Mouse (Mus musculus) midbrain, embryonic 13.5 days (tissue): ENCODE measurements around the gene Deup1. TPM values are rescaled to one million over a fixed set of nuclear protein-coding genes. Genes with fewer than 3 reads are reported as not detected.
A peak's percentile ranks its signal among the peaks of the same experiment; 100 is the strongest.

ENCODE experiments used
- ATAC-seq: fragments of 200-750 bp; cut with Nextera tagmentation; 2 replicates; pipeline ENCODE4 v1.8.0; 2017; ENCODE audit warnings: mild to moderate bottlenecking, moderate TSS enrichment, moderate library complexity
- H3K27ac ChIP-seq: fragments of 300-500 bp; sonication (generic); 2 replicates; pipeline ENCODE4 v1.5.1; 2015; ENCODE audit warnings: inconsistent platforms, mild to moderate bottlenecking, moderate library complexity
- H3K27me3 ChIP-seq: fragments of 300-500 bp; sonication (generic); 2 replicates; pipeline ENCODE4 v1.6.1; 2015; ENCODE audit warnings: mild to moderate bottlenecking, inconsistent platforms
- H3K36me3 ChIP-seq: fragments of 300-500 bp; sonication (generic); 2 replicates; pipeline ENCODE4 v1.6.1; 2015; ENCODE audit warnings: mild to moderate bottlenecking, inconsistent platforms
- H3K4me1 ChIP-seq: fragments of 300-500 bp; sonication (generic); replicated peaks from 2 replicates; pipeline ENCODE4 v1.6.1; 2015; ENCODE audit warnings: inconsistent platforms
- H3K4me2 ChIP-seq: fragments of 300-500 bp; sonication (generic); replicated peaks from 2 replicates; pipeline ENCODE4 v1.6.1; 2015; ENCODE audit warnings: moderate library complexity, mild to moderate bottlenecking, inconsistent platforms
- H3K4me3 ChIP-seq: fragments of 300-500 bp; sonication (generic); replicated peaks from 2 replicates; pipeline ENCODE4 v1.5.1; 2015; ENCODE audit warnings: mild to moderate bottlenecking, inconsistent platforms
- H3K9ac ChIP-seq: fragments of 300-500 bp; sonication (generic); replicated peaks from 2 replicates; pipeline ENCODE4 v1.6.1; 2015; ENCODE audit warnings: mild to moderate bottlenecking, inconsistent platforms
- H3K9me3 ChIP-seq: fragments of 300-500 bp; sonication (generic); 2 replicates; pipeline ENCODE4 v1.6.1; 2016; ENCODE audit warnings: mild to moderate bottlenecking, inconsistent platforms
- WGBS: fragments of 180-500 bp; shearing (Covaris S2); methylation state at CpG from one replicate; pipeline ENCODE4 v1.1.7; 2015; 5-methylcytosine and 5-hydroxymethylcytosine counted together
- polyA plus RNA-seq: library from polyadenylated mRNA; unstranded; fragments of >200 nt; fragmentation: Nextera tagmentation; extraction: Ambion mirVana; gene quantifications from 2 replicates; pipeline ENCODE4 v1.2.1, GENCODE M21; 2015

Gene Deup1
- polyA plus RNA-seq, 1 experiment from 2014 or later: 0.96 TPM

- Histone ChIP-seq H3K27me3 (no peaks in the 10 kb centered on the region), H3K36me3 (no peaks in the 10 kb centered on the region), H3K4me3 (no peak overlapping the region), H3K27ac (no peak overlapping the region), H3K9me3 (no peaks in the 10 kb centered on the region), H3K4me1 (peaks cover 8% of the 10 kb centered on the region; the same call in 1 of the 2 replicates), H3K4me2 (no peak overlapping the region), H3K9ac (no peak overlapping the region)
- ATAC-seq: 0 out of 2 replicates have a peak, but pooled peaks have one; percentile 30
- WGBS: 59% methylated on average over 10 of the region's 10 CpGs
These were observed 8.6 kb downstream of the Deup1 start for GRCm38 (mm10) chr9:15619020-15619590.

GRCm38 (mm10) chr9:15617061-15617460 lies 10.7 kb downstream of the Deup1 start:
- H3K9ac ChIP-seq: no peak overlapping the region
- ATAC-seq: no peak
- no peak overlapping the region for H3K27ac ChIP-seq
- H3K4me3 ChIP-seq: no peak overlapping the region
- H3K9me3 ChIP-seq: no peaks in the 10 kb centered on the region
- H3K27me3 ChIP-seq: no peaks in the 10 kb centered on the region
- 30% methylated on average over 7 of the region's 7 CpGs for WGBS
- no peak overlapping the region for H3K4me2 ChIP-seq
- peaks cover 8% of the 10 kb centered on the region; the same call in 1 of the 2 replicates for H3K4me1 ChIP-seq
- no peaks in the 10 kb centered on the region for H3K36me3 ChIP-seq

- H3K27me3 ChIP-seq: no peaks in the 10 kb centered on the region
- WGBS: 77% methylated on average over 6 of the region's 6 CpGs
These were observed 11.3 kb downstream of the Deup1 start for GRCm38 (mm10) chr9:15616471-15616870.

GRCm38 (mm10) chr9:15609280-15609930 lies 18.3 kb downstream of the Deup1 start:
- WGBS: 94% methylated on average over 5 of the region's 5 CpGs
- Histone ChIP-seq H3K27ac (no peak overlapping the region), H3K4me3 (no peak overlapping the region), H3K4me2 (no peak overlapping the region), H3K4me1 (no peaks in the 10 kb centered on the region), H3K36me3 (no peaks in the 10 kb centered on the region), H3K9ac (no peak overlapping the region), H3K27me3 (no peaks in the 10 kb centered on the region), H3K9me3 (0 out of 2 replicates have a peak, but pooled peaks cover 5% of the 10 kb centered on the region)
- ATAC-seq: no peak

More at GRCm38 (mm10) chr9:15616471-15616870, 11.3 kb downstream of the Deup1 start:
- H3K9me3 ChIP-seq: no peaks in the 10 kb centered on the region
- H3K4me1 ChIP-seq: peaks cover 8% of the 10 kb centered on the region; the same call in 1 of the 2 replicates
- no peak overlapping the region for H3K4me2 ChIP-seq
- ATAC-seq: no peak
- no peak overlapping the region for H3K9ac ChIP-seq
- H3K4me3 ChIP-seq: no peak overlapping the region
- no peak overlapping the region for H3K27ac ChIP-seq
- no peaks in the 10 kb centered on the region for H3K36me3 ChIP-seq

- Histone ChIP-seq H3K27me3 (no peaks in the 10 kb centered on the region), H3K9me3 (0 out of 2 replicates have a peak, but pooled peaks cover 5% of the 10 kb centered on the region), H3K4me3 (no peak overlapping the region), H3K36me3 (no peaks in the 10 kb centered on the region), H3K27ac (no peak overlapping the region), H3K4me1 (no peaks in the 10 kb centered on the region), H3K9ac (no peak overlapping the region), H3K4me2 (no peak overlapping the region)
- no peak for ATAC-seq
- 91% methylated on average over 2 of the region's 2 CpGs for WGBS
These were observed 20.1 kb downstream of the Deup1 start for GRCm38 (mm10) chr9:15607601-15608000.

GRCm38 (mm10) chr9:15603156-15603555 lies 24.6 kb downstream of the Deup1 start:
- no peaks in the 10 kb centered on the region for H3K9me3 ChIP-seq
- H3K36me3 ChIP-seq: no peaks in the 10 kb centered on the region
- ATAC-seq: no peak
- no peak overlapping the region for H3K27ac ChIP-seq
- H3K9ac ChIP-seq: no peak overlapping the region
- H3K27me3 ChIP-seq: no peaks in the 10 kb centered on the region
- H3K4me1 ChIP-seq: no peaks in the 10 kb centered on the region
- no peak overlapping the region for H3K4me3 ChIP-seq
- 83% methylated on average over 8 of the region's 8 CpGs for WGBS
- H3K4me2 ChIP-seq: no peak overlapping the region

GRCm38 (mm10) chr9:15600859-15601540 lies 26.7 kb downstream of the Deup1 start:
- H3K4me1 ChIP-seq: no peaks in the 10 kb centered on the region
- H3K4me2 ChIP-seq: no peak overlapping the region
- H3K27me3 ChIP-seq: no peaks in the 10 kb centered on the region
- no peak overlapping the region for H3K4me3 ChIP-seq
- H3K27ac ChIP-seq: no peak overlapping the region
- no peak overlapping the region for H3K9ac ChIP-seq
- H3K9me3 ChIP-seq: no peaks in the 10 kb centered on the region
- no peaks in the 10 kb centered on the region for H3K36me3 ChIP-seq
- WGBS: 86% methylated on average over 5 of the region's 5 CpGs
- no peak for ATAC-seq

- ATAC-seq: no peak
- H3K27me3 ChIP-seq: no peaks in the 10 kb centered on the region
- H3K4me3 ChIP-seq: no peak overlapping the region
- H3K9me3 ChIP-seq: no peaks in the 10 kb centered on the region
- no peak overlapping the region for H3K4me2 ChIP-seq
- no peaks in the 10 kb centered on the region for H3K36me3 ChIP-seq
- 75% methylated on average over 6 of the region's 6 CpGs for WGBS
- no peaks in the 10 kb centered on the region for H3K4me1 ChIP-seq
- no peak overlapping the region for H3K9ac ChIP-seq
- H3K27ac ChIP-seq: no peak overlapping the region
These were observed 27.4 kb downstream of the Deup1 start for GRCm38 (mm10) chr9:15600156-15600858.

GRCm38 (mm10) chr9:15596598-15596997 lies 31.1 kb downstream of the Deup1 start:
- 77% methylated on average over 4 of the region's 4 CpGs for WGBS
- Histone ChIP-seq H3K27me3 (no peaks in the 10 kb centered on the region), H3K4me2 (no peak overlapping the region), H3K4me3 (no peak overlapping the region), H3K9me3 (0 out of 2 replicates have a peak, but pooled peaks cover 2% of the 10 kb centered on the region), H3K36me3 (no peaks in the 10 kb centered on the region), H3K4me1 (no peaks in the 10 kb centered on the region), H3K9ac (no peak overlapping the region), H3K27ac (no peak overlapping the region)
- ATAC-seq: no peak

GRCm38 (mm10) chr9:15594148-15594547 lies 33.6 kb downstream of the Deup1 start:
- 0 out of 2 replicates have a peak, but pooled peaks cover 2% of the 10 kb centered on the region for H3K9me3 ChIP-seq
- no peak overlapping the region for H3K4me3 ChIP-seq
- no peak overlapping the region for H3K4me2 ChIP-seq
- 87% methylated on average over 4 of the region's 4 CpGs for WGBS
- no peak for ATAC-seq
- H3K9ac ChIP-seq: no peak overlapping the region
- no peak overlapping the region for H3K27ac ChIP-seq
- H3K36me3 ChIP-seq: no peaks in the 10 kb centered on the region
- no peaks in the 10 kb centered on the region for H3K27me3 ChIP-seq
- H3K4me1 ChIP-seq: no peaks in the 10 kb centered on the region

- no peaks in the 10 kb centered on the region for H3K36me3 ChIP-seq
- no peak overlapping the region for H3K27ac ChIP-seq
- H3K9ac ChIP-seq: no peak overlapping the region
- WGBS: 75% methylated on average over 6 of the region's 6 CpGs
- H3K4me3 ChIP-seq: no peak overlapping the region
- H3K4me1 ChIP-seq: no peaks in the 10 kb centered on the region
- no peak for ATAC-seq
- H3K27me3 ChIP-seq: no peaks in the 10 kb centered on the region
- H3K4me2 ChIP-seq: no peak overlapping the region
- 0 out of 2 replicates have a peak, but pooled peaks cover 2% of the 10 kb centered on the region for H3K9me3 ChIP-seq
These were observed 40.4 kb downstream of the Deup1 start for GRCm38 (mm10) chr9:15587157-15587854.
